Mouse (Mus musculus) thymus, adult 2 months (tissue): ENCODE results near the gene Wdr53.

Experiments used
- CTCF ChIP-seq: fragments of 200-500 bp; IDR thresholded peaks from 2 replicates; pipeline ENCODE4 v1.5.1; 2012; ENCODE audit warnings: mild to moderate bottlenecking, control low read depth, low read length, moderate library complexity, borderline replicate concordance; ENCODE audit not compliant: control insufficient read depth, poor library complexity, insufficient read depth; ENCODE audit errors: extremely low read depth
- POLR2A ChIP-seq: fragments of 200-500 bp; IDR thresholded peaks from 2 replicates; pipeline ENCODE4 v1.6.1; 2012; ENCODE audit warnings: mild to moderate bottlenecking, low read length, control low read depth, moderate library complexity; ENCODE audit not compliant: control insufficient read depth, poor library complexity, insufficient read depth; ENCODE audit errors: extremely low read depth

DNA sequence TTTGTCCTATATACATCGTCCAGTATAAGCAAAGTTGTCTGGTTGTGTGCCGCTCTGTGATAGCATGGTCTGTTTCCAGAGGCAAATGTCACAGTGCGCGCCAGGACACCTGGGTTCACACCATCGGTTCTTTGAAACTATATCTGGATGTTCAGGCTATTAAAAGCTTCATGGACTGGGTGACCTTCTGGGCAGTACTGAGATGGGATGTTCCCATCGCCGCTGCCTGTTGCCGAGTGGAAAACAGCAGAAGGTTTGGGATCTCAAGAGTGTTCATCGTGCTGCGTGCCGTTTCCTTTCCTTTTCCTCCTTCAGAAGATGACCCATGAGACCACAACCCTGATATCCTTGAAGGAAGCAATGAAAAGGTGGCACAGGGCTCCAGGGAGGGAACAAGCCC, 24.3 kb downstream of the Wdr53 start, which contains the start of gene Smco1:
- no peak for TF ChIP-seq POLR2A
- no peak for TF ChIP-seq CTCF
